Mouse (Mus musculus) urinary bladder, postnatal 14 days (tissue): ENCODE measurements around the gene Sgms2.

Experiments
- DNase-seq: peaks from one replicate; pipeline ENCODE4 v3.0.0; 2021; ENCODE audit warnings: low spot score

Gene Sgms2

DNA sequence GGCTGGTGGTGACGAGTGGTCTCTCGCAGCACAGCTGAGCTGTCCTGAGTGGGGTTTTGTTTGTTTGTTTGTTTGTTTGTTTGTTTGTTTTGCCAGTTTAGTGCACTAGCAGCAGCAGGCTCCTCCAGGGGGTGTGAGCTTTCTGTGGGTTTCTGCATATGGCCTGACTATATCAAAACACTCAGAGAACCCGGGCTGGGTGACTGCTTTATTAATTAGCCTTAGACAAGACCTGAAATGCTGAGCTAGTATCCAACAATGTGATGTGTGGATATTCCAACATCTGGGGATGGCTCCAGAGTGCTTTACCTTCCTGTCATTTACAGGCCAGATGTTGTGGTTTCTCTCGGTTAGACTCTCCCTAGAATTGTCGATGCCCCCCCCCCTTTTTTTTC lies 187.9 kb downstream of the Sgms2 start:
- DNase-seq: no peak

DNA sequence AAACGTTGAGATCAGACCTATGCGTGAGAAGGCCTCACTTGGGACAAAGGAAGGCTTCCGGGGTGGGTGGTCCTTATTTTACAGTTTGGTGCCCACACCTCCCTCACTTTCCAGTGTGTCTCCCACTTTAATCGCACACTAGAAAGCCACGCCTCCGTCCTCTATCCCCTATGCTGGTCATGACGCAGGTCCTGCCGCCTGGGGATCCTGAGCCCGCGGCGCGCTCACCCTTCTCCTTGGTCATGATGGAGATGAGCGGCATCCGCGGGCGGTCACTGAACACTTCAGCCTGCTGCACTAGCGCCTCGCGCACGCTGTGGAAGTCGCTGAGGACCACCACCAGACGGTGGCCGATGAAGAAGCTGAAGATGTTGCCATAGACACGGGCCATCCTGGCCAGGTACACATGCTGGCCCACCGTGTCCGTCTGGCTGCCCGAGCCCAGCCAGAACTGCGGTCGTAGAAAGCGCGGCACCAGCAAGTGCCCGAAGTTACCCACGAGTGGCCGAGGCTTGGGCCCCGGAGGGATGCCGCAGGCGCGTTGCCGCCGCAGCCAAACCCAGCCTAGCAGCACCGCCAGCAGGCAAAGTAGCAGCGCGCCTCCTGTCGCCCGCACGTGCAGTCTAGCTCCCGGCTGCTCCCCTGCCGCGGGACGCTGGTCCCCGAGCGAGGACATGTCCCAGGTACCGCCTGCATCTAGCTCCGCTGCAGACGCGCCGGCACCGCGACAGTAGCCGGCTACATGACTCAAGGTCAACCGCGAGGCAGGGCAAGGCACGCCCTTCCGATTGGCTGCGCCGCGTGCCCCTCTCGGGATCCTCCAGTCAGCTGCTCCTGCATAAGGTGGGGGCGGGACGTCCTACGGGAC lies 188.5 kb downstream of the Sgms2 start, which contains the start of gene Cyp2u1:
TSS of gene Cyp2u1 (minus strand) at position 776 of the 868 bp plus-strand sequence.
- peak; percentile 85 for DNase-seq

DNA sequence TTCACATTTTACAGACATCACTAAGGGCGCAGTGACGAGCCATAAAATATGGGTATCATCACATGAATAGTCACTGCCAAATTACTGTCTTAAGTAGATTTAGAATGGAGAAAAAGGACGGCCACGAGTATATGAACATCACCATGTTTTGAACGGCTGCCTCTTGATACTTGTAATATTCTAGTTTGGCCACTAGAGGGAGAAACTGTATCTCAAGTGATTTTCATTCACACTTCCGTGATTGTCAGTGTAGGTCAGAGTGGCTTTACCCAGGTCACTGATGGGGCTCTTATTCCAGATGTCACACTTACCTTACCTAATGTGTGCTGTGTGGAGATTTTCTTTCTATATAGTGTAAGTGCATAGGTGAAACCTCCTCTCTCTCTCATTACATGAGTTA lies 191.3 kb downstream of the Sgms2 start:
- DNase-seq: no peak

DNA sequence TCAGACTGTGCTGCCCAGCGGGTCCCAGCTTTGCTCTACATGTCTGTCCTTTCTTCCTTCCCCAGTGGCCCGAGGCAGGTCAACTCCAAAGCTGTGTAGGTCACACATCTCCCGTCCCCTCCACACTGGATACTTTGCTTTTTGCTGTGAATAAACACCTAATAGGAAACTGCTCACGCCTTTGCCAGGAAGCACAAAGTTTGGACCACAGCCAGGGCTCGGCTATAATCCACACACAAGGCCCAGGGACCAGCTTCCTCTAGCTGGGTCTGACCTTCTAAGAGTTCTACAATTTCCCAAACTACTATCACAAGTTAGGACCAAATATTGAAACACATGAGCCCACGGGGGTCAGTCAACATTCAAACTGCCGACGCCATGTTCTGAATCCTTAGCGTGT lies 192.1 kb downstream of the Sgms2 start:
- DNase-seq: no peak

DNA sequence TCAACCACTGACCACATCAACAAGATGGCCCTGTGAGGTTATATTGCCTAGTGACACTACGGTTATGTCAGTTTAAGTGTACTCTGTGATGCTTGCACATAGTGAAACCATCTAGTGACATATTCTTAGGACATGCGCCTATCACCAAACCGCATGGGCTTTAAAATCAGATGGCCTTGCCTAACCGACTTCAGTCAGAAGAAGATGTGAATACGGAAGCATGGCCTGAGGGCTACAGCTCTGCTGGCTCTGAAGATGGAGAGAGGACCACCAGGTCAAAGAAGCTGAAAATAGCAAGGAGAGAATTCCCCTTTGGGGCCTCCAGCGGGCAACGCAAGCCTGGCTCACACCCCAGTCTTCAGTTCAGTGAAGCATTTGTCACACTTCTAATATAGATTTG lies 194.3 kb downstream of the Sgms2 start:
- DNase-seq: no peak

DNA sequence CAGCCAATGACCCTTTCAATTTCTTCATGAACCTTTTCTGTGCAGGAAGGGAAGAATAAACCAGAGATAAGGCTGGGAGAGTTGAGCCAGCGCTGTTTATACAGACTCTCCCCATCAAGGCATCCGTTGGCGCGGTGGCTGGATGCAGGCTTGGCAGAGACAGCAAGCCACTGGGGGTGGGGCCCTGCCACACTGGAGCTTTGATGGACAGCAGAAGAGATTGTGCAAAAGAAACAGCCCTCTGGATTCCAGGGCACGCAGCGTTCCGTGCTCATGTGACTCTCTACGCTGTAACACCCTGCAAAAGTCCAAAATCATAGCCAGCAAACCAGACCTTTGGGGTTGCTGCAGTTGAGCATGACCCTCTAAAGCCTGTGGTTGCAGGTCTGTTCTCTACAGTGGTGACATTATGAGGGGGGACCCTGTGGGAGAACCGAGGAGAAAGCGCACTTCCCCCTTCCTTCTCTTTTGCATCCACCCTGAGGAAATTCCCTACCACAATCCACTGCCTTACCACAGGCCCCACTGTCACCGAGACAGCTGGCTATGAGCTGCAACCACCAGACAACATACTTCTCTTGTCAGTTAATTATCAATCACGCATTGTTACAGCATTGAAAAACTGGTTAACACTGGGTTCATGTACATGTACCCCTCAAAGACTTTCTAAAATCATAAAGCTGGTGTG lies 195.6 kb downstream of the Sgms2 start:
- DNase-seq: no peak

DNA sequence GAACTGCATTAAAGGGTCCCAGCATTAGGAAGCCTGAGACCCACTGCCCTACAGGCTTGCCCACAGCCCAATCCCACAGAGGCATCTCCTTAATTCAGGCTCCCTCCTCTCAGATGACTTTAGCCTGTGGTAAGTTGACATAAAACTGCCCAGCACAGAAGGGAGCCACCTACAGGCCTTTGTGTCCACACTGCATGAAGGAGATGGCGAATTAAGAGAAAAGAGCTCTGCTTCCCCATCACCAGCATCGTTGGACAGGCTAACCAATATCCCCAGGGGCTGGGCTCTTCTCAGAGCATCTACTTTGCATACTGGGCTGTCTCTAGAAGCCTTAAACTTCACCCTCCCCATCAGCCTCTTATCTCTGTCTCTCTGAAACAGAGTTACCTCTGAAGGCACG lies 196.7 kb downstream of the Sgms2 start:
- DNase-seq: no peak

DNA sequence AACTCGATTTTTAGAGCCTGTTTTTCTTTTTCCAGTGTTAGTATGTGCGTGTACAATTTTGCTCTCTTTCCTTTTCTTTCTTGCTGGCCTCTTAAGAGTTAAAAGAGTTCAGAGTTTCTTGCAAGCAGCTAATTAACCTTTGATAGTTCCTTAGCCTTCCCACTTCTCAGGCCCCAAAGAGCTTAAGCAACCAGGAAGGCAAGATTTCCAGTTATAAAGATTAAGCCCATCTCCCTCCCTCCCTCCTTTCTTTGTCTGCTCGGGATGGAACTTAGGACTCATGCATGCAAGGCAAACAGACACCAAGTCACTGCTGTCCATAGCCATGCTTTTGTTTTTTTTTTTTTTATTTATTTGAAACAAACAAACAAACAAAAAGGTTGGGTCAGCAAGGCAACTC lies 198.3 kb downstream of the Sgms2 start:
- no peak for DNase-seq

DNA sequence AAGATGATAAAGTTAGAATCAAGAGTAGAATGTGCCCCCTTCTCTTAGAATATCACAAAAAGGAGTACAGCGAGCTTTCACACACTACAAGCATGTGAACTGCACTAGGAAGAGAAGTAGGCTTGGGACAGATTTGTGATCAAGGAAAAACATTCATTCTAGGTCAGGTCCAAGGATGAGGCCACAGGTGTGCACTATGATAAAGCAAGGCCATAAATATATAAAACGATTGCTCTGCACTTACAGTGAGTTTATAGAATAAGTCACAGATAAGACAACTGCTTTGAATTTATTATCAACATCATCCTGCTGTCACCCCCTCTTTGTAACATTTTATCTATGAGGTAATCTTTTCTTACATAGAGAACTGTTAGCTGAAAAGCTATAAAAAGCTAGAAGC lies 198.9 kb downstream of the Sgms2 start:
- DNase-seq: no peak

DNA sequence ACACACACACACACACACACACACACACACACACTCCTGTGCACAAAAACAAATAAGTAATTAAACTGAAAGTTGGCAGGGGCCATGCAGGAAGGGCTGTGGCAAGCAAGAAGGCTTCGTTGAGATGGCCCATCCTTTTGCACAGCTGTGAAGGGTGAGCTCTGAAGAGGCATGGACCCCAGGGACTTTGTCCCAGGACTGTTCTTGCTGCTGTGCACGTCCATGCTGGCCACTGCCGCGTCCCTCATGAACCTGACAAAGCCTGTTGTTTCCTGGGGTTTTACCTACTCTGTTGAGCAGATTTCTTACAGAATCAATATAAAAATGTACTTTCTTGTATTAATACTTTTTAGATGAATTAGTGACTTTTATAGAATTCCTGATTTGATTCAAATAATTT lies 199.3 kb downstream of the Sgms2 start:
- no peak for DNase-seq

DNA sequence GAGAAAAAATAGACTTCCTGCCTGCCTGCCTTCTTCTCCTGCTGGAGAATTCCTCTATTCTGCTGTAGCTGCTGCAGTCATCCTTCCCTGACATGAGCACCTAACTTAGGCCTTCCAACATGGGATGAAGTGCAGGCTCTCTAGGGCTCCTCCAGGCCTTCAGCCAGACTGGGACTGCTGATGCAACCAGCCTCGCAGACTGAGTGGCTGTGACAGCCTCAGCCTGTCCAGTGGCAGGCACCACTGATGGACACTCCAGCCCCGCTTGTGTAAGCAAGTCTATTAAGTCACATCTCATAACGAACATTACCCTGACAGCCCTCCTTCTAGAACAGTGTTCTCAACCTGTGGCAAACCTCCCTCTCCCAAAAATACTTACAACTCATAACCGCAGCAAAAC lies 217.1 kb downstream of the Sgms2 start:
- DNase-seq: no peak

DNA sequence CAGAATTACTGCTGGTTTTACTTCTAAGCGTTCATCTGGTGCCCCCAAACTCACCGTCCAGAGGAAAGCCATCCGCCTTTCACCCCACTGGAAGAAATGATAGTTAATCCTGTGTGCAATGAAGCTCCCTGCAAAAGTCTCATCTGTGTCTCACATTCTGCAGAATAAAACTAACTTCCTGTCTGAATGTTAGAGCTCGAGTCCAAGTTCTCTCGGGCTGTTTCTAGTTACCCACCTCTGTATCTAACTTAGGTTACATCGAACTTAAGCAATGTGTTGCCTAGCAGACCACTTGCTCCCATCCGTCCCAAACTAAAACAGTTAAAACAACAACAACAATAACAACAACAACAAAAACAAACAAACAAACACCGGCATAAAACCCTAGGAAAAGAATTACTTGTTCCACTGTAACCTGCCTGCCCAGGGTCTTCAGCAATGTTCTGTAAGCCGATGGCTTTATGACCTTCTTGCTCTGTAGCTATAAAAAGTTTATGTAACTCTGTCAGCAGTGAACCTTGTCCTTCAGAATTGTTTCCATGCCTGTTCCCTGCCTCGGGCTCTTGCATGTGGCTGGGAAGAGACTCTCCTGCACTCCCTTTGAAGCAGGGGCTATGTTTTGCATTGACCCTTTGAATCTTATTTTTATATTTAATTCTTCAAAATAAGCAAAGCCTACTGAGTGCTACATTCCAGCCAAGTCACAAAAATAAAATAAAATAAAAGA lies 218.7 kb downstream of the Sgms2 start:
- DNase-seq: no peak

DNA sequence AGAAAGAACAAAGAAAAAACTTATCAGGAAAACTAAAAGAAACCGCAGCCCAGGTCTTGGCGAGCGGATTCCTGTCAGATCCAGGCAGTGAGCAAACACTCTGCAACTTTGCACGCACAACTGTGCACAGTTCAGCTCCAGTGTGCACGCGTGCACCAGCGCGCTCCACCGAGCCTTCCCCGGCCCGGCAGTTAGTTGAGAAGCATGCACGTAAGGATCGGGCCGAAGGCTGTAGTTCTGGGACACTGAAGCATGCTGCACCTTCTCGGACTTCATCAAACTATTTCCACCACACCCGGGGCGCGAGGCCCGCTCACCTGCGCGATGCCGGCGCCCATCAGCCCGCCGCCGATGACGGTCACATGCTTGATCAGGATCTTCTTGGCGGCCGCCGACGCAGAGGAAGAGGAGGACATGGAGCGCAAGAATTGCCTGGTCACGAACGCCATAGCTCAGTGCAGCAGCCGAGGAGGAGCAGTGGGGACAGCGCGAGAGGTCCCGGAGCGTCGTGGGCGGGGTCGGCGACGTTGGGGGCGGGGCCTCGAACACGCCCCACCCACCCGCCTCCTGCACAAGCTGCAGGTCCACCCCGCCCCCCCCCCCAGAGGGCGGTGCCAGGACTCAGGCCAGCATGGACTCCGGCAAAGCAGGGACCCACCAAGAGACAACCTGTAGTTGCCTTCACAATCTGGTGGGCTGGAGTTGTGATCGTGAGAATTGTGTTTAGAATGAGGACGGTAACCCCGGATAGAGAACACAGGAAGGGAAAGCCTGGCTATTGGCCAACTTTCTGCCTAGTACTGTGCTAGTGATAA lies 219.4 kb downstream of the Sgms2 start, which contains the start of gene Hadh:
TSS of gene Hadh (minus strand) at position 543 of the 815 bp plus-strand sequence.
- peak; percentile 87 for DNase-seq

DNA sequence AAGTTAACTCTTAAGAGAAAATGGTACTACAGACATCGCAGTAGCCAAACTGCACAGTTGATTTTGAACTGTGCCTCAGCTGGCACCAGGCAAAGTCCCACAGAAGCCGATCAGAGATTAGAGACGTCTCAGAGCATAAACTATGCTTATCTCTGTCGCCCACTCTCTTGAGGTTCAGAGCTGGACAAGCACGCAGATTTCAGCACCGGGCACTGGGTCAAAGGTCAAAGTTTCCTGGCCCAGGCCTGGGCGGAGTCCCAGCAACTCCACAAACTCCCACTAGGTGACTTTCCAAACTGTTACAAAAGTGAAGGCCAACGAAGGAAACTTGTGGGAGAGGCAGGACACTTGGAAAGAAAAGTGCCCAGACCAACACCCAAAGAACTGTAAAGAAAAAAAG lies 220.1 kb downstream of the Sgms2 start:
- peak; percentile 52 for DNase-seq

DNA sequence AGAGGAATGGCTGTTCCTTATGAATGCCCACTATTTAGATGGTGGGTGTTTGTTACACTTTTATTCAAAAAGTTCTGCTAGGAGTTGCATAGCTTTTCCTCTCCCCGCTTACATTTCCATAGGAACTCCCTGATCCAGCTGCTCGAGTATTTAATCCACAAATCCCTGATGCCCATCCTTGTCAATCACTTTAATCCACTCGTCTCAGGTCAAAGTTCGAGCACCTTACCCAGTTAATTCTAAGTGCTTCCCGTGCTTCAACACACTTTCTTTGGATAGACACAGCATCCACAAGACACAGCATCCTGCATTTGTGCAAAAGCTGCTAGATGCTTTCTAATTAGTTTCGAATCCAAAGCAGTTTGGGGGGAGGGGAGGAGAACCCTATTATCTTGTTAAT lies 220.8 kb downstream of the Sgms2 start:
- DNase-seq: no peak
